Mouse (Mus musculus): Measurements from ENCODE around the gene Dlgap1. TPM values are rescaled to one million over a fixed set of nuclear protein-coding genes. Genes with fewer than 3 reads are reported as not detected.
"Not testable (repeated sequence)": the region's sequence is repeated elsewhere in the genome, so short reads cannot be mapped to it uniquely, and the experiment has no call there.

Gene Dlgap1
- polyA plus RNA-seq, 1 experiment from 2014 or later: 3.9 TPM

DNA sequence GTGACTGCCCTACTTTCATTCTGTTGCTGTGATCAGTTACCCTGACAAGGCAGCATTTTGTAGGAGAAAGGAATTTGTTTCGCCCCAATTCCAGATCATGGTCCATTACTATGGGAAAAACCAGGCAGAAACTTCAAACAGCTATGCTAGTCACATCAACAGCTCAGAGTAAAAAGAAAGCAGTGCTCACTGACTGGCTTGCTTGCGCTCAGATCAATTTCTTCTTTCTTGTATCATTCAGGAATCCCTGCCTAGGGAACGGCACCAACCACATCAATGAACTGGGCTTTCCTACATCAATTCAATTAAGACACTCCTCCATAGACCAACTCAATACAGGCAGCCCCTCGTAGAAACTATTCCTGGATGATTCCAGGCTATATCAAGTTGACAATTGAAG is 572.9 kb downstream of the Dlgap1 start:
- 80% methylated on average over 4 of the region's 4 CpGs for WGBS
- no peak for ATAC-seq (ENCODE audit: insufficient number of reproducible peaks, insufficient read depth, low FRiP score, low TSS enrichment, low read depth)

DNA sequence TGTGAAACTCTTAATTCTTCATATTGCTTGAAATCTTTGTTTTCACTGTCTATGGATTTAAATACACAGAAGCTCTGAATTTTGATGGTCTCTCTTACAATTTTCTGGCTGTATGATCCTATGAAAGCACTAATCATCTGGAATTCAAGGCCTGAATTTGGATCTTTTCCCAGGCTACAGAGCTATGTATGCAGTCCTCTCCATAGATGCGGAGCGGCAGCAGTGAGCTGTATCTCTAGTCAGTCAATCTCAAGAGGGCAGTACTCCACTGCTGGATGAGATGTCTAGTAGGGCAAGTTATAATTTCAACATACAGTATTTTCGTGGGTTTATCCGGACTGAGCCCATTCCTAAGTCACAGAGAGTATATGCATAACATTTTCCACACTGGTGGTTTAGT is 581.9 kb downstream of the Dlgap1 start:
- H3K36me3 ChIP-seq: no peaks in the 10 kb centered on the region
- H3K4me1 ChIP-seq: no peaks in the 10 kb centered on the region
- ATAC-seq (ENCODE audit: insufficient number of reproducible peaks, insufficient read depth, low FRiP score, low TSS enrichment, low read depth): no peak
- no peak overlapping the region for H3K4me3 ChIP-seq
- no peak overlapping the region for H3K27ac ChIP-seq
- no peak overlapping the region for H3K9ac ChIP-seq
- H3K4me2 ChIP-seq: no peak overlapping the region
- no peaks in the 10 kb centered on the region for H3K9me3 ChIP-seq
- WGBS: 87% methylated on average over 4 of the region's 4 CpGs
- no peaks in the 10 kb centered on the region for H3K27me3 ChIP-seq

More for the DNA sequence above, 572.9 kb downstream of the Dlgap1 start:
- Histone ChIP-seq H3K4me1 (no peaks in the 10 kb centered on the region), H3K36me3 (no peaks in the 10 kb centered on the region), H3K27ac (no peak overlapping the region), H3K4me3 (no peak overlapping the region), H3K4me2 (no peak overlapping the region), H3K9ac (no peak overlapping the region), H3K27me3 (no peaks in the 10 kb centered on the region), H3K9me3 (no peaks in the 10 kb centered on the region)

DNA sequence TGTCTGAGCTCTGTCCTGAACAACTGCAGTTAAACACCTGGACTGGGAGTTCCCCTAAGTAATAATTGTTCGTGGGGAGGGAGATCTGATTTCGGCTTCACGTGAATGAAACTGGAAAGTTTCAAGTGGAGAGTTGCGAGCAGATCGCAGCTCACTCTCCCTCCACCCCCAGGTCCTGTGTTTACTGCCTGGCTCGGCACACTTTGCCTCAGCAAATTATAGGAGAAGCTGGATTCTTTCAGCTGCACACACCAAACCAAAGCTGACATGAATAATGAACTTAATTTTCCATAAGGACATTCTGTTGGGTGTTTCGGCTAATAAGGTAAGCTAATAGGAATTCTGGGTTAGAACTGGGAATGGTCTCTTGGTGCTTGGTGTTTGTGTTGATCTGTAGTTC is 592.7 kb downstream of the Dlgap1 start:
- Histone ChIP-seq H3K36me3 (no peaks in the 10 kb centered on the region), H3K27ac (no peak overlapping the region), H3K4me2 (peak overlapping the region; percentile 19), H3K4me3 (no peak overlapping the region), H3K27me3 (no peaks in the 10 kb centered on the region), H3K9me3 (no peaks in the 10 kb centered on the region), H3K9ac (no peak overlapping the region), H3K4me1 (0 out of 2 replicates have a peak, but pooled peaks cover 3% of the 10 kb centered on the region)
- no peak for ATAC-seq (ENCODE audit: insufficient number of reproducible peaks, insufficient read depth, low FRiP score, low TSS enrichment, low read depth)
- WGBS: 42% methylated on average over 7 of the region's 7 CpGs

DNA sequence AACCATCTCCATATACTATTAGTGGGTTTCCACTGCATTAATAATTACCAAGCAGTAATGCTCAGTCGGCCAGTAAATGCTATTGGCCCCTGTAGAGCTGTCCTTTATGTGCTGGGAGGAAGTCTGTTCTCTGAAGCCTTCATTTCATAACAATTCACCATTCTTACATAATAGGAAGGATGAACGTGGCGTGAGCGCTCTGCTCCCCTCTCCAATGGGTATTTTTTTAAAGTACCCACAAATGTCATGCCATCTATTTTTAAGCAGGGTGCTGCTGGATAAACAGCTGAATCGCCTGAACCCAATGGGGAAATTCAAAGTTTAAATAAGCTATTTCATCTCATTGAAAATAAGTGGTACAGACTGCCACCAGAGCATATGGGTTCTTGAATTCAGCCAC is 602.0 kb downstream of the Dlgap1 start:
- Histone ChIP-seq H3K27me3 (no peaks in the 10 kb centered on the region), H3K27ac (no peak overlapping the region), H3K9ac (no peak overlapping the region), H3K36me3 (no peaks in the 10 kb centered on the region), H3K4me2 (no peak overlapping the region), H3K9me3 (no peaks in the 10 kb centered on the region), H3K4me1 (no peaks in the 10 kb centered on the region), H3K4me3 (no peak overlapping the region)
- ATAC-seq (ENCODE audit: insufficient number of reproducible peaks, insufficient read depth, low FRiP score, low TSS enrichment, low read depth): no peak
- WGBS: 87% methylated on average over 5 of the region's 5 CpGs

DNA sequence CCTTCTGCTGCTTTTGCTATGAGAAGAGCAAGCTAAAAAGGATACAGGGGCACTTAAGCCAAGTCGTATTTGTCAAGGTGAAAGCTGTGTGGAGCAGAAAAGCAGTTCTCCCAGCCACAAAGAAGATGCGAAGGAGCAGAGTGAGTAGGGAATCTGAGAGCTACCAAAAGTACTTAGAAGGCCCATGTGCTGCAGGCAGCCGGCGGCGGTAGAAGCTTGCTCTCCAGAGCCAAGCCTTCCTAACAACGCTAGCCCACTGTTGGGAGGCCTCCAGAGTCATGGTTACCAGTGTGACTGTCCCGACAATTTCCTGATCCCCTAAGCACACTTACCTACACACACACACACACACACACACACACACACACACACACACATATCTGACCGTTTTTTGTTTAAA is 614.2 kb downstream of the Dlgap1 start:
- no peaks in the 10 kb centered on the region for H3K4me1 ChIP-seq
- ATAC-seq (ENCODE audit: insufficient number of reproducible peaks, insufficient read depth, low FRiP score, low TSS enrichment, low read depth): no peak

DNA sequence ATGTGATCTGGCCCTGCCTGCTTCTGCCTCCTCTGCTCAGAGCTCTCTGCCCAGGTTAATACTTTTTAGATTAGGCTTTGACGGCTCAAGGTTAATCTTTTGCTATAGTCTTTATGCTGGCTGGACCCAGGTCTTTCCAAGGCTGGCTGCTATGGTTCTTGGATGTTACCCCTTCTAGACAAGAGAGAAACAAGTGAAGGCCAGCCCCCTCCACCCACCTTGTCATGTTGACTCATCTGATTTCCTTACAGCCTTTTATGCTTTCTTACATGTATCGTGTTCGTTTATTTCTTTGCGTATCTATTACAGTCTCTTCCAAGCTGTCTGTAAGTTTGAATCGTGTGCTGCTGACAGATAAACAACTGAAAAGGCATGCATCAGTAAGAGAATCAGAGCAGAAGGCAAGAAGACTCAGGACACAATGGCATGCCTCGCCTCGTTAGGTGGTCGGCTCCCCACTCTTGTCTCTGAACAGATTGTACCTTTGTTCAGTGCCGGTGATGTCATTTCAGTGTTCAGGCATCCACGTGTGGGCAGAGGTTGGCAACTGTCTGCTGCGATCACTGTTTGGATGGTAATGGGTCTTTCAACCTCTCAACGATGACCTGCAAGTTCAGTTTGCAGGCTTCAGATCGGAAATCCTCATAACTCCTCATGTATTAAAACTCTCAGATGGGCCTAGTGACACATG is 618.0 kb downstream of the Dlgap1 start:
- 80% methylated on average over 13 of the region's 13 CpGs for WGBS

More for the DNA sequence above, 614.2 kb downstream of the Dlgap1 start:
- no peak overlapping the region for H3K27ac ChIP-seq
- H3K4me3 ChIP-seq: no peak overlapping the region
- H3K36me3 ChIP-seq: no peaks in the 10 kb centered on the region
- no peak overlapping the region for H3K9ac ChIP-seq
- H3K27me3 ChIP-seq: no peaks in the 10 kb centered on the region
- WGBS: 57% methylated on average over 8 of the region's 8 CpGs
- H3K4me2 ChIP-seq: no peak overlapping the region
- H3K9me3 ChIP-seq: no peaks in the 10 kb centered on the region

DNA sequence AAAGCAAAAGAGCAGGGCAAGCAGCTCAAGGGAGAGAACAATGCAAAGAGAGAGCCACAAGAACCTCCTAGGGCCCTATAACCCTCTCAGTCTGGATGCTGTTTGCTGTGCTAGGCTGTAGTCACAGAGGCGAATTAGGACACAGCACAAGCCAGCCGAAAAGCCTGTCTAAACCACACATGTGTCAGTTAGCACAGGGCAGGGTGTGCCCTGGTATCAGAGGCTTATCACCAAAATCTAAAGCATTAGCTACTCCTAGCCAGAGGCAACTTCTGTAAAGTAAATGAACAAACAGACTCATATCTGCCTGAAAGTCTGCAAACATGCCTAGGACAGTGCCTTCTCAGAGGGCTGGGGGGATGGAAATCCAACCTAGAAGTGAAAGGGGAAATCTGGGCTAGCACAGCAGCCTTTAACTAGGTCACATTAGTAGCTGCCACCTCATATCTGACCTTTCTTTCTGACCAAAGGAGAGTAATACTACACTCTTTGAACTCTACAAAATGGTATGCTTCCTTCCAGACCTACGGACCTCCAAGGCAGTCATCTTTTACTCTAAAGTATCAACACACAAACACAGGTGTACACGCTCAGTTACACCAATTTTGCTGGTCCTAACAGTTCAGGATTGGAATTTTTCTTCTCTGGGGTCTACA is 619.2 kb downstream of the Dlgap1 start:
- not testable (repeated sequence) for H3K27me3 ChIP-seq; H3K27ac ChIP-seq; ATAC-seq (ENCODE audit: insufficient number of reproducible peaks, insufficient read depth, low FRiP score, low TSS enrichment, low read depth); H3K4me2 ChIP-seq; H3K9ac ChIP-seq; H3K4me1 ChIP-seq; H3K36me3 ChIP-seq; H3K9me3 ChIP-seq; H3K4me3 ChIP-seq
- 50% methylated on average over 3 of the region's 4 CpGs for WGBS

More for the DNA sequence above, 618.0 kb downstream of the Dlgap1 start:
- no peak for ATAC-seq (ENCODE audit: insufficient number of reproducible peaks, insufficient read depth, low FRiP score, low TSS enrichment, low read depth)
- Histone ChIP-seq H3K27me3 (no peaks in the 10 kb centered on the region), H3K4me2 (no peak overlapping the region), H3K4me1 (peaks cover 6% of the 10 kb centered on the region; the same call in 1 of the 2 replicates), H3K4me3 (no peak overlapping the region), H3K27ac (no peak overlapping the region), H3K9ac (no peak overlapping the region), H3K9me3 (no peaks in the 10 kb centered on the region), H3K36me3 (no peaks in the 10 kb centered on the region)

DNA sequence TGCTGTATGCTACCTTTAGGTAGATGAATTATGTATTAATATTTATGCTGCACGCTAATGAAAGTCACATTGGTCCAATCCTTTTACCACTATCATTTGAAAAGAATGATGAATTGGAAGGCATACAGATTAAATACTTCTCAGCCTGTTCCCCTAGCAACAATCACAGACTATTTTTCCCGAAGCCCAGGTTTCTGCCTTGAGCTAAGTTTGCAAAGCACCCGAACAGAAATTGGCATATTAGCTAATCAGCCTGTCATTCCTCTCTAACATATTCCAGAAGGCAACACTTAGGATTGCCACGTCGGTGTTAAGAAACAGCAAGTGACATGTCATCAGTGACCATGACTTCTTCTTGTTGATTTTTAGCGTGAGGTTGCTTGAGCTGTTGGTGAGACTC is 619.8 kb downstream of the Dlgap1 start:
- H3K9me3 ChIP-seq: no peaks in the 10 kb centered on the region
- H3K36me3 ChIP-seq: no peaks in the 10 kb centered on the region

DNA sequence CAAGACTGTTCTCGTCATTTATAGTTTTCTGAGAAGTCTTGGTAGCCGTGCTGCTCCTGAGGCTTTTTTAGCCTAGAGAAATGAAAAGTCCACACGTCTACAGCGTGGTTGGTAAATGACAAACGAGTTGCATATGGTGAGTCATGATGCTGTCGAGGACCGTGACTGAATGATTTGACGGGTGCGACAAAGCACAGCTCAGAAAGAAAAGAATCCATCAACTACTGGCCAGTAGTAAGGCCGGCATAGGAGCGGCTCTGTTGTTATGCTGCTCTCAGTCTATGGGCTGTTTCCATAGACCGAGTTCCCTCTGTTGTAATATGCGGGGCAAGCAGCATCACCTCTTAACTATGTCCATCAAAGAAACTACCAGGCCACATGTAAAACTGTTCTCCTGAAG is 620.3 kb downstream of the Dlgap1 start:
- no peak overlapping the region for H3K4me2 ChIP-seq
- no peak overlapping the region for H3K4me3 ChIP-seq
- H3K27me3 ChIP-seq: no peaks in the 10 kb centered on the region
- H3K27ac ChIP-seq: no peak overlapping the region
- H3K36me3 ChIP-seq: no peaks in the 10 kb centered on the region
- H3K4me1 ChIP-seq: peaks cover 6% of the 10 kb centered on the region; the same call in 1 of the 2 replicates
- H3K9ac ChIP-seq: no peak overlapping the region
- peak; percentile 32; the same call in 1 of the 2 replicates for ATAC-seq (ENCODE audit: insufficient number of reproducible peaks, insufficient read depth, low FRiP score, low TSS enrichment, low read depth)
- H3K9me3 ChIP-seq: no peaks in the 10 kb centered on the region
- WGBS: 40% methylated on average over 13 of the region's 13 CpGs

More for the DNA sequence above, 619.8 kb downstream of the Dlgap1 start:
- no peak for ATAC-seq (ENCODE audit: insufficient number of reproducible peaks, insufficient read depth, low FRiP score, low TSS enrichment, low read depth)
- WGBS: 46% methylated on average over 6 of the region's 6 CpGs
- Histone ChIP-seq H3K27me3 (no peaks in the 10 kb centered on the region), H3K9ac (no peak overlapping the region), H3K4me3 (no peak overlapping the region), H3K4me1 (peaks cover 6% of the 10 kb centered on the region; the same call in 1 of the 2 replicates), H3K27ac (no peak overlapping the region), H3K4me2 (no peak overlapping the region)

DNA sequence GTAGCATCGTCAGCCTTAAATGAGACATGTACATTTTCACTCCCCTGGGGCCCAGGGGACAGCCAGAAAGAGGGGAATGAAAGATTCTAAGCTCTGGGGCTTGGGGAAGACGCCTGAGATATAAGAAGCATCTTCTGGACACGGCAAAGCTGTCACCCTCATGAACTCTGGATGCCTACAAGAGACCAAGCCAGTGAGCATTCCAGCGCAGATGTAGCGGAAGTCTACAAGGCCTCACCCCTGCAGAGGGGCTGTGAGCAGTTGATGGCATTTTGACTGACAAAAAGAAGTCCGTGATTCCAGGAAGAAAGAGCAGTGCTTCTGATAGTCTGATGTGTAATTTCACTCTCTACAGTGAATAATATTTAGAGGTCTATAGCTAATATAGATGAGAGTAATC is 621.6 kb downstream of the Dlgap1 start:
- Histone ChIP-seq H3K9me3 (no peaks in the 10 kb centered on the region), H3K4me1 (peaks cover 6% of the 10 kb centered on the region; the same call in 1 of the 2 replicates), H3K27ac (no peak overlapping the region), H3K9ac (no peak overlapping the region), H3K4me2 (no peak overlapping the region), H3K27me3 (no peaks in the 10 kb centered on the region), H3K36me3 (no peaks in the 10 kb centered on the region), H3K4me3 (no peak overlapping the region)
- no peak for ATAC-seq (ENCODE audit: insufficient number of reproducible peaks, insufficient read depth, low FRiP score, low TSS enrichment, low read depth)
- WGBS: 71% methylated on average over 6 of the region's 6 CpGs

DNA sequence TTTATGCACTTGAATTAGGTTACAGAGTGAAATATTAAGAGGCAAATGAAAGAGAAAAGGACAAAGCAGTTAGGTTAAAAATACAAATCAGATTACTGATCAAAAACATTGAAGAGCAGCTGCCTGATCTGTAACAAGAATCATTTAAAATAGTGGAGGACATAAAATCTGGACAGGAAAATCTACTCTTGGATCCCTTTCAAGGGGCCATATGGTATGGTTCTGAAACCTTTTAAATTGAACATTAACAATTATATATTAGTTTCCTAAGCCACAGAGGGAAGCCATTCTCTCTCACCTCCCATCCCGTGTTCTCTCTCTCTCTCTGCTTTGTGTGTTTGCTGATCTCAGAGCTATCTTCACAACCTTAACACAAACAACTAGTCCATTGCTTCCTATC is 625.4 kb downstream of the Dlgap1 start:
- ATAC-seq (ENCODE audit: insufficient number of reproducible peaks, insufficient read depth, low FRiP score, low TSS enrichment, low read depth): no peak
- 78% methylated on average over 1 of the region's 1 CpGs for WGBS
- H3K4me3 ChIP-seq: no peak overlapping the region

DNA sequence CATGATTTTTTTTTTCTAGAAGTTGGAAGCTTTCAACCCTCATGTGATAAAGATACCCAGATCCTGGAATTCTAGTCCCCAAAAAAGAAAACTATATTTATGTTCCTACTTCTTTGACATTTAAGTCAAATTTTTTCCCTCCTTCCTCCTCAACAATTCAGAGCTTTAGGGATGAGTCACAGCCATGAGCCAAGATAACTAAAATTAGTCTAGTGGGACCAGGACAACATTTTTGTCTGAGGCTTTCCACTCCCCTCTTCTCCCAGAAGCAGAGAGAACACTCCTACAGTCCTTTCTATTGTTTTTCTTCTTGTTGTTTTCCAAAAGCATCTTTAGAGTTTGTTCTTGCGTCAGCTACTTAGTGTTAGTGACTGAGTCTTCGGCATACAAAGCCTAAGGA is 627.5 kb downstream of the Dlgap1 start:
- ATAC-seq (ENCODE audit: insufficient number of reproducible peaks, insufficient read depth, low FRiP score, low TSS enrichment, low read depth): no peak
- 88% methylated on average over 2 of the region's 2 CpGs for WGBS

More for the DNA sequence above, 625.4 kb downstream of the Dlgap1 start:
- no peak overlapping the region for H3K9ac ChIP-seq
- H3K4me2 ChIP-seq: no peak overlapping the region
- peaks cover under 1% of the 10 kb centered on the region; the same call in 1 of the 2 replicates for H3K4me1 ChIP-seq
- H3K27ac ChIP-seq: no peak overlapping the region
- no peaks in the 10 kb centered on the region for H3K27me3 ChIP-seq
- H3K9me3 ChIP-seq: no peaks in the 10 kb centered on the region
- no peaks in the 10 kb centered on the region for H3K36me3 ChIP-seq

More for the DNA sequence above, 627.5 kb downstream of the Dlgap1 start:
- Histone ChIP-seq H3K27me3 (no peaks in the 10 kb centered on the region), H3K36me3 (no peaks in the 10 kb centered on the region), H3K4me2 (no peak overlapping the region), H3K4me3 (no peak overlapping the region), H3K4me1 (no peaks in the 10 kb centered on the region), H3K9ac (no peak overlapping the region), H3K9me3 (no peaks in the 10 kb centered on the region), H3K27ac (no peak overlapping the region)
